Mouse (Mus musculus) naive thymus-derived CD4-positive, alpha-beta T cell, adult 2 months (primary cell): Measurements from ENCODE around the gene Exph5.

Experiments
- DNase-seq: peaks from one replicate; pipeline ENCODE4 v3.0.0-alpha.2; 2011; ENCODE audit warnings: low read depth

The Exph5 gene

DNA sequence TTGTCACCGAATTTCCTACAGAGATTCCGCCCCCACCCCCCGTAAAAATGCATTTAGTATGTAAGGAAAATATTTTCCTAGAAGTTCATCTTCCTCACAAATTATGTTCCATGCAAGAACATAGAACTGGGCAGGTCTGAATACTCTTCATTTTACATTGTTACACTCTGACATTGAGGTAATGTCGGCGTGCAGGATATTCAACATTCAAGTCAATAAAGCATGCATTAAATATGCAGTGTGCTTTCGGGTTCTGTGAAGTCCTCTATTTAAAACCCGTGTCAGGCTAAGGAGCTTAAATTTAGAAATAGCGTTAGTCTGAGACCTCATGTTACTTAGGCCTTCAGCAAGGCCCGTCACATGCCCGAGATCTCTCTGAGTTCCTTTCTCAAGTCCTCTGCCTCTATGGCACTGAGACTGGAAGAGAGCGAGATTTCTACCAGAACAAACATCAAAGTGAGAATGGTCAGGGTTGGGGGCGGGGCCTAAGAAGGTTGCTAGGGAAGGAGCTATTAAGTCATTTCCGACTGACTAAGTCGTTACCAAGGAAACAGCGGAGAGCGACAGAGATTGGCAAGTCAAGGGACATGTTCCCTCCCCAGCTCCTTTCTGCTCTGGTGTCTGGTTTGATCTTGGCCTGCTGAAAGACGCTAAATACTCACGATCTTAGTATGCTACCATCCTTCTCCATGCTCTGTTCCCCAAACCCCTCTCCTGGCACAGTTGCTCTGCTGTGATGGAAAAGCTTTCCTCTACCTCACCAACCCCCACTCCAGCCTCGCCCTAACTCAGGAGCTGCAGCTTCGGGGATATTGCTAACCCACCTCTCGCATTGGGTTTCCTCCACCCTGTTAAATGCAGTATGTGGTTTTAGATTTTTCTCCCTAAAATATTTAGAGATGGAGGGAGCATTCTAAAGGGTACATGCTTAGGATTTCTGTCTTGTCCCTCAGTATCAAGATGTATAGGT, 103.6 kb downstream of the Exph5 start:
- peak; percentile 95 for DNase-seq

DNA sequence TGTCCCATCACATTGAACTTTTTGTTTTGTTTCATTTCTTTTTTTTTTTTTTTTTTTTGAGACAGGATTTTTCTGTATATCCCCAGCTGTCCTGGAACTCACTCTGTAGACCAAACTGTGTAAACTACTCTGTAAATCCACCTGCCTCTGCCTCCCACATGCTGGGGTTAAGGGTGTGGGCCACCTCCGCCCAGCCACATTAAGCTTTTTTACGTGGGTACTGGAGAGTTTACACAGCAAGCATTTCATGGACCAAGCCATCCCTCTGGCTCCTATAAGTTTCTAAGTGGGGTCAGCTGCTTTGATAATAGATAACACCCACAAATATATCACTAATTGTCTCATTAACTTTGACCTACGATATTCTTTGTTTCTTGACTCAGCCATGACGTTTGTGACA, 107.1 kb downstream of the Exph5 start:
- DNase-seq = no peak

DNA sequence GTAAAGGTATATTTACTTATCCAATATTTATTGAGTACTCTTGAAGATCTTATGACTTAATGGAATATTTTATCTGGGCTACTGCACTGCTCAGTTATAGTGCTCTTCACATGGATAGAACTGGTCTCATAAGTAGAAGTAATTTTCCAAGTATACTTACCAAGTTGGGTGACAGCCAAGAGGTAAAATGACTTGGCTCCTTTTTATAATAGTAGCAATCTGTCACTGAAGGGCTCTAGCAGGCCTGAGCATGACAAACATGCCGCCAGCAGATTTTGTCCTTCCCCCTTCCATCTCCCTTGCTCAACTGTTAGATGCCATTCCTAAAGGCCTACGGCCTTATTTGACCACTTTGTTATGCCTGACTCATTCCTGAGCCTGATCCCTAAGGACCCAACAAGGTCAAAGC, 107.5 kb downstream of the Exph5 start:
- DNase-seq = no peak

DNA sequence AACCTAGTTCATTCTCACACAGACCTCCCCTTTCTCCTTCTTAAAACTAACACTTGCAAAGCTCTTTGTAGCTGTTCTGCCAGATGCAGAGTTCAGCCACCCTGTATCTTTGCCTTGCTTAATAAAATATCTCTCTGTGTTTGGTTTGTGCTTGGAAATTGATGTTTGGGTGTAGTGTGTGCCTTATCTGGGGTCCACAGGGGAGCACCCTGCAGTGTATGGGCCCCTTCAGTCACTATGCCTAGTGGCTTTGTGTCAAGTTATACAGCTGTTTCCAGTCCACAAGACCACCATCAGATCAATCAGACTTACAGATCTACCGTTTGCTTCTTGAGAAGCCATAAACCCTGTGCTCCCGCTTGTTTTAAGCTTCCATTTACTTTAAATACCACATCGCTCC, 108.0 kb downstream of the Exph5 start:
- no peak for DNase-seq

DNA sequence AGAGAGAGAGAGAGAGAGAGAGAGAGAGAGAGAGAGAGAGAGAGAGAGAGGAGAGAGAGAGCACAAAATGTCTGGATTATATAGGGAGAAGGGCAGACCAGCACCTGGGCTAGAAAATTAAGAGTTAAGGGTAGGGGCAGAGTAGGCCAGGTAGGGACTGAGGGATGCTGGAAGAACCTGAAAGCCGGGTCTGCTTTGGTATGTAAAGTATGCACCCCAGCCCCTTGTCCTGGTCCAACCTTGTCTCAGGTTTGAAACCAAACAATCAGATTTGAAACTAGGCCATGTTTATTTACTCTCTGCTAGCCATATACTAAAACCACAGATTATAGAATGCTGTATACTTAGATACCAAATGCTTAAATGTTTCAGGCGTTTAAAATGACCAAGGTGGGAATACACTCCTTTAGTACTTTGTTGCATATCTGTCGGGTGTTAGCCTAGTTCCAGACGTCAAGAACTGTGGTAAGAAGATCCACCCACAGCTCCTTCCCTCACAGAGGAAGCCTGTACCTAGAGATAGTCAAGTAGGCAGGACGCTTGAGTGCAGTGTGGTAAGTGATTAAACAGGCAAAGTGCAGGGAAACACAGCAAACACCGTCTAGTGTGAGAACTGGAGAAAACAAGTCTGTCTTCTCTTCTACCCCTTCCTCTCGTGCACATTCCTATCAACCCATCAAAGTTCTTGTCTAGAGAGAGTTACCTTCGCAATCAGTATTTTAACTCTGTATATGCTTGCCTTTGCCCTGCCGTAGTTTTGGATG, 120.8 kb downstream of the Exph5 start:
- no peak for DNase-seq

GRCm38 (mm10) chr9:53426726-53427125, 125.3 kb downstream of the Exph5 start:
- no peak for DNase-seq
